Mouse (Mus musculus): ENCODE measurements around the gene Slit1.

DNA sequence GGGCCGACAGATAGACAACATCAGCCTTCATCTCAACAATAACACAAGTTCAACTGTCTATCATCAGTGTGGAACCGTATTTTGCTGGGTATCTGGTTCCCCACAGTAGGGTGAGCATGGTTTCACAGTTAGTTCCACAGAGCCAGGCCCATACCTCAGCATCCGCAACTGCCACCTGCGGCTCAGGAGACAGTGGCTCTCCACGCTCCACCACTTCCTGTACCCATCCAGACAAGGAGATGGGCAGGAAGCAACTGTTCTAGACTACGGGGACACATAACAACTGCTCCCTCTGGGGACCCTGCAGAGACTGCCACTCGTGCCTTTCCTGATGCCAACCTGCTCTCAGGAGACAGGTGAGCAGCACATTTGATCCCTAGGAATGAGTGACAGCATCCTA, 25.2 kb upstream of the Slit1 start:
- TF ChIP-seq EP300 (IDR thresholded peaks at IDR 0.05) (no peak), CTCF (IDR thresholded peaks at IDR 0.05) (no peak)

Data from lung, postnatal 0 days (tissue).